In genomic region chr9:75071029-75071705, GRCm38 (mm10) we compare ENCODE assay signal across 8 mouse cellular contexts. TPM values are rescaled to one million over a fixed set of nuclear protein-coding genes. Genes with fewer than 3 reads are reported as not detected.
DNase-seq lines count a peak whose midpoint lies in the region; ATAC-seq and TF ChIP-seq lines count a peak whose summit lies in the region.

No protein-coding gene starts in this region.

- no peaks in the 10 kb centered on the region for H3K36me3 ChIP-seq in embryonic facial prominence, embryonic 15.5 days
- no peaks in the 10 kb centered on the region for H3K36me3 ChIP-seq in heart, embryonic 10.5 days
- no peaks in the 10 kb centered on the region for H3K36me3 ChIP-seq in kidney, embryonic 14.5 days (ENCODE audit: control insufficient read depth, insufficient read depth, low read length)

- no peaks in the 10 kb centered on the region for H3K27me3 ChIP-seq in embryonic facial prominence, embryonic 15.5 days
- H3K27me3 ChIP-seq in heart, embryonic 10.5 days (ENCODE audit: insufficient read depth, poor library complexity, severe bottlenecking): no peaks in the 10 kb centered on the region
- H3K27me3 ChIP-seq in kidney, embryonic 14.5 days (ENCODE audit: control insufficient read depth, insufficient read depth, low read length): no peaks in the 10 kb centered on the region

- TF ChIP-seq POLR2A in bone marrow macrophage, adult 2 months (IDR thresholded peaks at IDR 0.05; ENCODE audit: borderline replicate concordance, low read depth, low read length): peak; percentile 75; the same call in 1 of the 2 replicates

- ATAC-seq in embryonic facial prominence, embryonic 15.5 days (ENCODE audit: insufficient number of reproducible peaks, low FRiP score, low TSS enrichment, low read depth): peak; percentile 98
- ATAC-seq in kidney, embryonic 14.5 days (ENCODE audit: low FRiP score, low TSS enrichment): peak; percentile 98

- peak overlapping the region; percentile 80 for H3K9ac ChIP-seq in embryonic facial prominence, embryonic 15.5 days
- peak overlapping the region; percentile 87 for H3K9ac ChIP-seq in kidney, embryonic 14.5 days (ENCODE audit: low read depth, low read length)

- TF ChIP-seq CTCF in bone marrow macrophage, adult 2 months (IDR thresholded peaks at IDR 0.05; ENCODE audit: low read depth, low read length): no peak

- no peaks in the 10 kb centered on the region for H3K9me3 ChIP-seq in embryonic facial prominence, embryonic 15.5 days (replicated peaks)
- no peaks in the 10 kb centered on the region for H3K9me3 ChIP-seq in heart, embryonic 10.5 days
- H3K9me3 ChIP-seq in kidney, embryonic 14.5 days (ENCODE audit: control insufficient read depth, low read length): no peaks in the 10 kb centered on the region

- DNase-seq in B cell, adult 2 months: peak; percentile 81 to 85
- peak; percentile 89 for DNase-seq in heart, embryonic 10.5 days (ENCODE audit: low spot score)
- DNase-seq in liver: peak; percentile 83
- DNase-seq in monocyte, adult 2 months (ENCODE audit: low read depth in 1 of 2, low spot score in 2 of 2): peak; percentile 31 to 65
- DNase-seq in spleen, postnatal 14 days (ENCODE audit: low spot score in 2 of 2): peak; percentile 56 to 63

- H3K4me3 ChIP-seq in bone marrow macrophage, adult 2 months (ENCODE audit: insufficient read depth, low read length): peak overlapping the region; percentile 85
- H3K4me3 ChIP-seq in embryonic facial prominence, embryonic 15.5 days (replicated peaks): peak overlapping the region; percentile 91
- H3K4me3 ChIP-seq in heart, embryonic 10.5 days: peak overlapping the region; percentile 88
- peak overlapping the region; percentile 80 for H3K4me3 ChIP-seq in kidney, embryonic 14.5 days (ENCODE audit: low read length)

- peak overlapping the region; percentile 94 for H3K27ac ChIP-seq in bone marrow macrophage, adult 2 months (ENCODE audit: insufficient read depth, low read depth, low read length)
- peak overlapping the region; percentile 94 for H3K27ac ChIP-seq in embryonic facial prominence, embryonic 15.5 days (replicated peaks)
- H3K27ac ChIP-seq in heart, embryonic 10.5 days: peak overlapping the region; percentile 96
- H3K27ac ChIP-seq in kidney, embryonic 14.5 days (ENCODE audit: low read depth, low read length): peak overlapping the region; percentile 67

- peak overlapping the region; percentile 80 for H3K4me2 ChIP-seq in embryonic facial prominence, embryonic 15.5 days (replicated peaks)
- H3K4me2 ChIP-seq in kidney, embryonic 14.5 days (replicated peaks; ENCODE audit: low read depth, low read length): peak overlapping the region; percentile 84

- peaks cover 19% of the 10 kb centered on the region for H3K4me1 ChIP-seq in bone marrow macrophage, adult 2 months (ENCODE audit: control insufficient read depth, insufficient read depth, low read length)
- H3K4me1 ChIP-seq in embryonic facial prominence, embryonic 15.5 days: peaks cover 9% of the 10 kb centered on the region
- peaks cover 7% of the 10 kb centered on the region for H3K4me1 ChIP-seq in heart, embryonic 10.5 days
- H3K4me1 ChIP-seq in kidney, embryonic 14.5 days (ENCODE audit: control insufficient read depth, insufficient read depth, low read length): no peaks in the 10 kb centered on the region

- under 1% methylated on average over 90 of the region's 92 CpGs for WGBS in embryonic facial prominence, embryonic 15.5 days
- WGBS in heart, embryonic 10.5 days: under 1% methylated on average over 75 of the region's 92 CpGs
- under 1% methylated on average over 48 of the region's 92 CpGs for WGBS in kidney, embryonic 14.5 days

RNA-seq across cellular contexts. Expression of gene Myo5a, which starts 0.4 kb away (rescaled TPM):
- 230 and 234 TPM in 2 replicates for polyA plus RNA-seq in bone marrow macrophage, adult 2 months (2012; ENCODE audit: insufficient read depth, insufficient read length, missing spikeins)
- 19.6 and 21.9 TPM in 2 replicates for polyA plus RNA-seq in embryonic facial prominence, embryonic 15.5 days (2015; fragmentation: Nextera tagmentation; extraction: Ambion mirVana)
- polyA plus RNA-seq in heart, embryonic 10.5 days (2016; fragmentation: Nextera tagmentation; extraction: Ambion mirVana): 13.6 and 15.4 TPM in 2 replicates
- 11.2 and 23.5 TPM in 2 replicates for polyA plus RNA-seq in kidney, embryonic 14.5 days (2014; fragmentation: Nextera tagmentation; extraction: Ambion mirVana)

RNA-seq across cellular contexts. Expression of gene Arpp19, which starts 33.8 kb away (rescaled TPM):
- polyA plus RNA-seq in bone marrow macrophage, adult 2 months (2012; ENCODE audit: insufficient read depth, insufficient read length, missing spikeins): 176 and 183 TPM in 2 replicates
- 262 and 266 TPM in 2 replicates for polyA plus RNA-seq in embryonic facial prominence, embryonic 15.5 days (2015; fragmentation: Nextera tagmentation; extraction: Ambion mirVana)
- 280 and 320 TPM in 2 replicates for polyA plus RNA-seq in heart, embryonic 10.5 days (2016; fragmentation: Nextera tagmentation; extraction: Ambion mirVana)
- polyA plus RNA-seq in kidney, embryonic 14.5 days (2014; fragmentation: Nextera tagmentation; extraction: Ambion mirVana): 274 and 341 TPM in 2 replicates

Comparison
In these comparisons a context has a peak if more than half of its experiments do, and no peak if none do; other contexts are left out.
1. Peak in every context shown above with its lines: DNase-seq, ATAC-seq, H3K4me3 ChIP-seq and H3K27ac ChIP-seq.